Mouse (Mus musculus): Measurements from ENCODE around the gene Thumpd3. TPM values are rescaled to one million over a fixed set of nuclear protein-coding genes. Genes with fewer than 3 reads are reported as not detected.
A peak's percentile ranks its signal among the peaks of the same experiment; 100 is the strongest.

Thumpd3 gene
- total RNA-seq, 2 experiments from 2014 or later = 14.2 to 14.5 TPM

GRCm38 (mm10) chr6:113036463-113037175 is 9.4 kb upstream of the Thumpd3 start:
- DNase-seq (ENCODE audit: low spot score) = no peak

- DNase-seq (ENCODE audit: low spot score) = peak; percentile 63
These were observed 7.9 kb upstream of the Thumpd3 start for GRCm38 (mm10) chr6:113037946-113038734.

- no peak for DNase-seq (ENCODE audit: low spot score)
These were observed 7.3 kb upstream of the Thumpd3 start for GRCm38 (mm10) chr6:113038735-113039058.

GRCm38 (mm10) chr6:113040319-113040718 is 5.7 kb upstream of the Thumpd3 start:
- DNase-seq (ENCODE audit: low spot score) = no peak

GRCm38 (mm10) chr6:113041215-113041990 is 4.6 kb upstream of the Thumpd3 start:
- DNase-seq (ENCODE audit: low spot score) = no peak

- DNase-seq (ENCODE audit: low spot score) = no peak
These were observed 450 bp upstream of the Thumpd3 start for GRCm38 (mm10) chr6:113045575-113045974.

GRCm38 (mm10) chr6:113047016-113047746 is 1.2 kb downstream of the Thumpd3 start:
- no peak for DNase-seq (ENCODE audit: low spot score)

GRCm38 (mm10) chr6:113048371-113048770 is 2.3 kb downstream of the Thumpd3 start:
- DNase-seq (ENCODE audit: low spot score) = no peak

- DNase-seq (ENCODE audit: low spot score) = no peak
These were observed 3.1 kb downstream of the Thumpd3 start for GRCm38 (mm10) chr6:113049159-113049558.

GRCm38 (mm10) chr6:113052972-113053371 is 6.9 kb downstream of the Thumpd3 start:
- DNase-seq (ENCODE audit: low spot score) = no peak

GRCm38 (mm10) chr6:113054552-113055107 is 8.6 kb downstream of the Thumpd3 start:
- no peak for DNase-seq (ENCODE audit: low spot score)

GRCm38 (mm10) chr6:113060892-113061563 is 15.0 kb downstream of the Thumpd3 start:
- DNase-seq (ENCODE audit: low spot score) = no peak

- no peak for DNase-seq (ENCODE audit: low spot score)
These were observed 16.2 kb downstream of the Thumpd3 start for GRCm38 (mm10) chr6:113062253-113062652.

- DNase-seq (ENCODE audit: low spot score) = no peak
These were observed 17.3 kb downstream of the Thumpd3 start for GRCm38 (mm10) chr6:113063363-113063762.

GRCm38 (mm10) chr6:113065186-113065585 is 19.2 kb downstream of the Thumpd3 start:
- no peak for DNase-seq (ENCODE audit: low spot score)

- DNase-seq (ENCODE audit: low spot score) = no peak
These were observed 23.1 kb downstream of the Thumpd3 start for GRCm38 (mm10) chr6:113069154-113069553.

GRCm38 (mm10) chr6:113075261-113075660 is 29.2 kb downstream of the Thumpd3 start:
- DNase-seq (ENCODE audit: low spot score) = no peak

GRCm38 (mm10) chr6:113076012-113076685 is 30.1 kb downstream of the Thumpd3 start:
- DNase-seq (ENCODE audit: low spot score) = peak; percentile 95

- DNase-seq (ENCODE audit: low spot score) = peak; percentile 98
These were observed 30.9 kb downstream of the Thumpd3 start, which contains the start of gene Setd5 for GRCm38 (mm10) chr6:113076686-113077516. Gene Setd5 (plus strand): TSS chr6:113077365.

All from gastrocnemius, adult 18-20 months (tissue).